Mouse (Mus musculus): ENCODE data around the gene Gls2. TPM values are rescaled to one million over a fixed set of nuclear protein-coding genes. Genes with fewer than 3 reads are reported as not detected.
"Not testable (repeated sequence)": the region's sequence is repeated elsewhere in the genome, so short reads cannot be mapped to it uniquely, and the experiment has no call there.

Gene Gls2
- polyA plus RNA-seq (2014; fragmentation: Nextera tagmentation; extraction: Ambion mirVana) = 1.7 and 1.9 TPM in 2 replicates

DNA sequence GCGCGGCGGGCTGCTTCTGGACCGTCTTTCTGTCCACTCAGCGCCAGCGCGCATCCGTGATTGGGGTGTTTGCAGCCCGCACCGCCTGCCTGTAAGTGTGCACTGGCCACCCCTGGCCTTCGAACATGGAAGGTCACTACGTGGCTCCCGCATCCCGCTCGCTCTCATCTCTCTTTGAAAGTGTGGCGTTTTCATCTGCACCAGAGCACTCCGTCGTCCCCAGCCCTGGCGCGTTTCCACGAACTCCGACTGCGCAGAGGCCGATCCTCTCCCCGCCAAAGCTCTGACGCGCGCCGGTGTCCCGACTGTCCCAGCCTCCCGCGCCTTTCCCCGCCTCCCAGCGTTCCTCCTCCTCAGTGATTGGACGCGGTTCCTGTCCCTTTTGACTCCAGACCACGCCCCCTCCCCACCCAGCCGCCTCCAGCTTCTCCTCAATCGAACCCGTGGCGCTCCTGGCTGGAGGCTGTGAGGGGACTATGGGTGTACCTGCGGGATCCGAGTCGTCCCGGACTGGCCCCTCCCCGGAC is at the start of gene Gls2:
Gene Gls2, plus strand, starts transcription at position 434 of the 527 bp plus-strand sequence.
- Histone ChIP-seq H3K27me3 (ENCODE audit: control insufficient read depth, insufficient read depth, low read length) (peaks cover 25% of the 10 kb centered on the region), H3K4me2 (replicated peaks) (peak within 1 kb of the TSS; percentile 98), H3K4me1 (replicated peaks; ENCODE audit: control insufficient read depth, insufficient read depth, low read length) (peaks cover 8% of the 10 kb centered on the region; the same call in 1 of the 2 replicates), H3K36me3 (replicated peaks; ENCODE audit: control insufficient read depth, insufficient read depth) (no peaks in the 10 kb centered on the region), H3K4me3 (replicated peaks; ENCODE audit: low read length) (peak within 1 kb of the TSS; percentile 71), H3K9ac (peak within 1 kb of the TSS; percentile 78), H3K27ac (0 out of 2 replicates have a peak within 1 kb of the TSS, but pooled peaks have one; percentile 63), H3K9me3 (ENCODE audit: control insufficient read depth, low read length) (no peaks in the 10 kb centered on the region)
- DNase-seq (ENCODE audit: low spot score) (peak; percentile 94), ATAC-seq (ENCODE audit: low FRiP score) (peak; percentile 96)
- under 1% methylated on average over 42 of the region's 46 CpGs for WGBS

DNA sequence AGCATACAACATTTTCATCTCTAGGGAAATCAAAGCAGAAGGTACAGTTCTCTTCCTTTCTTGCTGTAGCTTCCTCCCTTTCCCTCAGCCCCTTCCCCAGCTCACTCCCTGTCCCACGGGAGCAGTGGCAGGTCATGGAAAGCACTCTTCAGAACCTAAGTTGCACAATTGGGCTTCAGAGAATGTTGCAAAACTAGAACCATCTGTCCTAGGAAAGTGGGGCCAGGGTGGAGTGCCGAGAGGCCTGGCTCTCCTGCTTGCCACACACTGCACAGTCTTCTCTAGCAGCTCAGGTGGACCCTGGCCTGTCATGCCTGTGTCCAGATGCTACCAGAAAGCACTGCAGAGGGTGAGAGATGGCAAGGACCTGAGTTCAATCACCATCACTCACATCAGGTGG is 49.3 kb upstream of the Gls2 start:
- H3K4me3 ChIP-seq (replicated peaks; ENCODE audit: low read length) = no peak overlapping the region
- no peaks in the 10 kb centered on the region for H3K27me3 ChIP-seq (ENCODE audit: control insufficient read depth, insufficient read depth, low read length)
- no peaks in the 10 kb centered on the region for H3K36me3 ChIP-seq (replicated peaks; ENCODE audit: control insufficient read depth, insufficient read depth)
- H3K4me2 ChIP-seq (replicated peaks) = no peak overlapping the region
- WGBS = 77% methylated on average over 2 of the region's 2 CpGs
- H3K9ac ChIP-seq = no peak overlapping the region
- DNase-seq (ENCODE audit: low spot score) (no peak), ATAC-seq (ENCODE audit: low FRiP score) (no peak)
- H3K4me1 ChIP-seq (replicated peaks; ENCODE audit: control insufficient read depth, insufficient read depth, low read length) = no peaks in the 10 kb centered on the region
- H3K9me3 ChIP-seq (ENCODE audit: control insufficient read depth, low read length) = no peaks in the 10 kb centered on the region
- H3K27ac ChIP-seq = no peak overlapping the region

DNA sequence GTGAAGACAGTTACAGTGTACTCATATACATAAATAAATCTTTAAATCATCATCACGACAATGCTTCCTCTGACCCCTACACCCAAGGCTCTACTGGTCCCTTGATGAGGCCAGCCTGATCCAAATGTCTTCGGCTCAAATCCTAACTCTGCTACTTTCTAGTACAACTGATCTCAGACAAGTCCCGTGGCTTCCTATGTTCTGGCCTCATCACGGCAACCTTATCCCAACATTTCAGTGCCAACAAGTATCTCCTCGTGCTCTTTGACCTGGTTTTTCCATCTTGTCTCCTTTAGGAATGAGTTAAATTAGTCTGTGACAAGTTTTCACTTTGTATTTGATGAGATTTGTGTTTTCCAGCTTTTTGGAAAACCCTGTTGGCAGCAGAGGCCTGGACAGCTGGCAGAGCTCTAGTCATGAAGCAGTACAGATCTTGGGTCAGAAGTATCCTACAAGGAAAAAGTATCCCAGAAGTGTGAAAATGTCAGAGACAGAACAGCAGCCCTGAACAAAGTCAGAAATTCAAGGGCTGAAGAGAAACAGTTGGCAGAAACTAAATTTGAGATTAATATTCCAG is 45.4 kb upstream of the Gls2 start:
- ATAC-seq (ENCODE audit: low FRiP score) (no peak), DNase-seq (ENCODE audit: low spot score) (no peak)
- Histone ChIP-seq H3K4me3 (replicated peaks; ENCODE audit: low read length) (no peak overlapping the region), H3K9ac (no peak overlapping the region), H3K27me3 (ENCODE audit: control insufficient read depth, insufficient read depth, low read length) (no peaks in the 10 kb centered on the region), H3K27ac (no peak overlapping the region), H3K9me3 (ENCODE audit: control insufficient read depth, low read length) (no peaks in the 10 kb centered on the region), H3K4me2 (replicated peaks) (no peak overlapping the region), H3K4me1 (replicated peaks; ENCODE audit: control insufficient read depth, insufficient read depth, low read length) (no peaks in the 10 kb centered on the region), H3K36me3 (replicated peaks; ENCODE audit: control insufficient read depth, insufficient read depth) (no peaks in the 10 kb centered on the region; the same call in 1 of the 2 replicates)
- 95% methylated on average over 5 of the region's 5 CpGs for WGBS

DNA sequence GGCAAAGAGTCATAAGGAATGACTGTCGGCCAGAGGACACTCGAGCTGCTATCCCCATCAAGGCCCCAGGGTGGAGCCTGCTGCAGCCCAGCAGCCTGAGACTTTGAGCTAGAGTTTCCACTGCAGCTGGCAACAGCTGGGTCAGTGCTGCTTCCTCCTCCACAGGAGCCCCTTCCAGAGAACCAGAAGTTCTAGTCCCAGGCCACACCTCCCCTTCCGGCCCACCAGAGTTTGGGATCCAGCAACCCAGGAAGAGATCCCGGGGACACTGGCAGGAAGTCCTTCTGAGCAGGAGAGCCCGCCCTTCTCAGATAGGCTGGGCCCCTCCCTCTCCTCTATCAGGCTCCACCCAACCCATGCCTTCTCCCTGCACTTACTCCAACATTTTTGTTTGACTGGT is 44.7 kb upstream of the Gls2 start:
- 6% methylated on average over 5 of the region's 5 CpGs for WGBS
- H3K36me3 ChIP-seq (replicated peaks; ENCODE audit: control insufficient read depth, insufficient read depth) = no peaks in the 10 kb centered on the region; the same call in 1 of the 2 replicates
- peak; percentile 31; the same call in 1 of the 2 replicates for ATAC-seq (ENCODE audit: low FRiP score)

DNA sequence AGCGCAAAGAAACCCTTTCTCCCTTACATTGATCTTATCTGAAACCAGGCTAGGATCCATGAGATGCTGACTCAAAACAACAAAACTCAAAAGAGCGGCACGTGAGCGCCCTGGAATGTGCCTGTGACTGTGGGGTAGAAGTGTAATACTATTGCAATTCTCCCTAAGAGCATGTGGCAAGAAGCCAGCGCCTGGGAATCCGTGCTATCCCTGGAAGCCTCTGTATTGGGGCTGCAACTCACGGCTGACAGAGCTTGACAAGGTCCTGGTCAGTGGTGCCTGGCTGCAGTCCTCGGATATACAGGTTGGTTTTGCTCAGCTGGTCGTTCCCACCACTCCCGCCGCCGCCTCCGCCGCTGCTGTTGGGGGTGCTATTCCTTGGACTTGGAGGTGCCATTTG is 43.3 kb upstream of the Gls2 start:
- Histone ChIP-seq H3K4me3 (replicated peaks; ENCODE audit: low read length) (no peak overlapping the region), H3K9me3 (ENCODE audit: control insufficient read depth, low read length) (no peaks in the 10 kb centered on the region), H3K36me3 (replicated peaks; ENCODE audit: control insufficient read depth, insufficient read depth) (no peaks in the 10 kb centered on the region; the same call in 1 of the 2 replicates), H3K27me3 (ENCODE audit: control insufficient read depth, insufficient read depth, low read length) (no peaks in the 10 kb centered on the region), H3K4me2 (replicated peaks) (no peak overlapping the region), H3K9ac (no peak overlapping the region), H3K27ac (no peak overlapping the region), H3K4me1 (replicated peaks; ENCODE audit: control insufficient read depth, insufficient read depth, low read length) (no peaks in the 10 kb centered on the region)
- WGBS = 80% methylated on average over 14 of the region's 14 CpGs
- ATAC-seq (ENCODE audit: low FRiP score) (no peak), DNase-seq (ENCODE audit: low spot score) (no peak)

More for the DNA sequence above, 44.7 kb upstream of the Gls2 start:
- no peak for DNase-seq (ENCODE audit: low spot score)
- H3K4me1 ChIP-seq (replicated peaks; ENCODE audit: control insufficient read depth, insufficient read depth, low read length) = no peaks in the 10 kb centered on the region
- no peak overlapping the region for H3K4me3 ChIP-seq (replicated peaks; ENCODE audit: low read length)
- no peak overlapping the region for H3K27ac ChIP-seq
- no peak overlapping the region for H3K4me2 ChIP-seq (replicated peaks)
- H3K9ac ChIP-seq = no peak overlapping the region
- no peaks in the 10 kb centered on the region for H3K27me3 ChIP-seq (ENCODE audit: control insufficient read depth, insufficient read depth, low read length)
- H3K9me3 ChIP-seq (ENCODE audit: control insufficient read depth, low read length) = no peaks in the 10 kb centered on the region

DNA sequence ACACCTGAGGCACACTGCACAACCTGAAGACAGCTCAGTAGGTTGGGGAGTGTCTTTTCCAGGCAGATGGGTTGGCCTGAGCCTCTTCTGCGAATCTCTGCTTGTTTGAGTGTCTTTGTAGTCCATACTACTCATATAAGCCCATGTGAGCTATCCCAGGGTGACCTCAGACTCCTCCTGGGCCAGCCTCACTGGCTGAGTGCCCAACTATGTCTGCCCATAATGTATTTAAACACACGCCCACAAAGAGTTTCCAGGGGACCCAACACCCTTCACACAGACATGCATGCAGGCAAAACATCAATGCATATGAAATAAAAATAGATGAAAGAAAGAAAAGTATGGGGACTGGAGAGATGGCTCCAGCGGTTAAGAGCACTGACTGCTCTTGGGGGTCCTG is 40.3 kb upstream of the Gls2 start:
- H3K27me3 ChIP-seq (ENCODE audit: control insufficient read depth, insufficient read depth, low read length) = no peaks in the 10 kb centered on the region
- no peak overlapping the region for H3K9ac ChIP-seq
- 77% methylated on average over 3 of the region's 3 CpGs for WGBS
- no peak overlapping the region for H3K4me3 ChIP-seq (replicated peaks; ENCODE audit: low read length)
- no peak overlapping the region for H3K4me2 ChIP-seq (replicated peaks)
- H3K27ac ChIP-seq = no peak overlapping the region
- ATAC-seq (ENCODE audit: low FRiP score) (no peak), DNase-seq (ENCODE audit: low spot score) (no peak)
- H3K9me3 ChIP-seq (ENCODE audit: control insufficient read depth, low read length) = no peaks in the 10 kb centered on the region
- H3K4me1 ChIP-seq (replicated peaks; ENCODE audit: control insufficient read depth, insufficient read depth, low read length) = no peaks in the 10 kb centered on the region
- H3K36me3 ChIP-seq (replicated peaks; ENCODE audit: control insufficient read depth, insufficient read depth) = no peaks in the 10 kb centered on the region; the same call in 1 of the 2 replicates

DNA sequence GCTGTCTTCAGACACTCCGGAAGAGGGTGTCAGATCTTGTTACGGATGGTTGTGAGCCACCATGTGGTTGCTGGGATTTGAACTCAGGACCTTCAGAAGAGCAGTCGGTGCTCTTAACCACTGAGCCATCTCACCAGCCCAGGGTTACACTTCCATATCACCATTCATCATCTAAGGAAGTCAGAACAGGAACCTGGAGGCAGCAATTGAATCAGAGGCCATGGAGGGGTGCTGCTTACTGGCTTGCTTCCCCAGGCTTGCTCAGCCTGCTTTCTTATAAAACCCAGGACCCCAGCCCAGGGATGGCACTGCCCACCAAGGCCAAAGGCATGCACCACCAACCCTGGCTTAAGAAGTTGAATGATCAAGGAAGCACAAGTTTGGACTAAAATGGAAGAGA is 28.5 kb upstream of the Gls2 start:
- not testable (repeated sequence) for H3K9me3 ChIP-seq (ENCODE audit: control insufficient read depth, low read length); H3K27ac ChIP-seq; H3K27me3 ChIP-seq (ENCODE audit: control insufficient read depth, insufficient read depth, low read length); H3K4me1 ChIP-seq (replicated peaks; ENCODE audit: control insufficient read depth, insufficient read depth, low read length); H3K9ac ChIP-seq; H3K36me3 ChIP-seq (replicated peaks; ENCODE audit: control insufficient read depth, insufficient read depth); DNase-seq (ENCODE audit: low spot score); H3K4me2 ChIP-seq (replicated peaks); ATAC-seq (ENCODE audit: low FRiP score); H3K4me3 ChIP-seq (replicated peaks; ENCODE audit: low read length)
- WGBS = 90% methylated on average over 2 of the region's 3 CpGs

DNA sequence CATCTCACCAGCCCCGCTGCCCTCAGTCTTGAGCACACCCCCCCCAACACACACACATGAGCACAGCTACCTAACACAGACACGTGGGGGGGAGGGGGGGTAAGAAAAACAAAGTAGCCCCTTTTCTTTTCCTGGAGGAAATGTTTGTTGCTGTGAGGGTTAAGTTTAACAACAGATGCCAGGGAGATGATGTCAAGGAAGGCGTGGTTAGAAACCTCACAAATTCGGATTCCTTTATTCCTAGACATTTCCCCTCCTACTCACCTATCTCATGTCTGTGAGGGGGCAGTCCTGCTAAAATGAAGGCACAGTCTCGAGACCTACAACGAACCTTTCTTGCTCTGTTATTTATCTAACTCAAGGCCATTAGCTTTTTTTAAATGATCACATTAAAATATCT is 27.2 kb upstream of the Gls2 start:
- DNase-seq (ENCODE audit: low spot score) = no peak
- no peak for ATAC-seq (ENCODE audit: low FRiP score)
- H3K27ac ChIP-seq = no peak overlapping the region

DNA sequence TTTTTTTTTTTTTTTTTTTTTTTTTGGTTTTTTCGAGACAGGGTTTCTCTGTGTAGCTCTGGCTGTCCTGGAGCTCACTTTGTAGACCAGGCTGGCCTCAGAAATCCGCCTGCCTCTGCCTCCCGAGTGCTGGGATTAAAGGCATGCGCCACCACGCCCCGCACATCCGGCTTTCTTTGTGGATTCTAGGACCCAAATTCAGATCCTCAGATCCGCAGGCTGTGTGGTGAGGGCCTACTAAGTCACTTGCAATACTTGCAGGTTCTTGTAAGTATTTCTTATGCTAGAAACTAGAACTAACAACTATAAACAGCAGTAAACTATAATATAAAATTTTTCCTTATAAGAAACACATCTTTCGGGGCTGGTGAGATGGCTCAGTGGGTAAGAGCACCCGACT is 22.9 kb upstream of the Gls2 start:
- peaks cover 11% of the 10 kb centered on the region for H3K4me1 ChIP-seq (replicated peaks; ENCODE audit: control insufficient read depth, insufficient read depth, low read length)
- H3K9me3 ChIP-seq (ENCODE audit: control insufficient read depth, low read length); H3K27ac ChIP-seq; H3K9ac ChIP-seq; DNase-seq (ENCODE audit: low spot score); H3K27me3 ChIP-seq (ENCODE audit: control insufficient read depth, insufficient read depth, low read length); H3K36me3 ChIP-seq (replicated peaks; ENCODE audit: control insufficient read depth, insufficient read depth); ATAC-seq (ENCODE audit: low FRiP score); H3K4me3 ChIP-seq (replicated peaks; ENCODE audit: low read length); H3K4me2 ChIP-seq (replicated peaks): not testable (repeated sequence)
- WGBS = 96% methylated on average over 10 of the region's 10 CpGs

More for the DNA sequence above, 27.2 kb upstream of the Gls2 start:
- no peaks in the 10 kb centered on the region for H3K27me3 ChIP-seq (ENCODE audit: control insufficient read depth, insufficient read depth, low read length)
- no peaks in the 10 kb centered on the region for H3K4me1 ChIP-seq (replicated peaks; ENCODE audit: control insufficient read depth, insufficient read depth, low read length)
- no peak overlapping the region for H3K4me3 ChIP-seq (replicated peaks; ENCODE audit: low read length)
- WGBS = 52% methylated on average over 6 of the region's 6 CpGs
- H3K9me3 ChIP-seq (ENCODE audit: control insufficient read depth, low read length) = no peaks in the 10 kb centered on the region
- H3K9ac ChIP-seq = no peak overlapping the region
- no peak overlapping the region for H3K4me2 ChIP-seq (replicated peaks)
- no peaks in the 10 kb centered on the region for H3K36me3 ChIP-seq (replicated peaks; ENCODE audit: control insufficient read depth, insufficient read depth)

Measured in hindbrain, embryonic 14.5 days (tissue).